Mouse (Mus musculus): ENCODE measurements at regions not wholly inside any gene's neighbourhood (a gene's known extent, or its start where the extent isn't known, plus 50 kb on each side); places are given as distances from the start of the nearest gene placed in this dataset.
A peak's percentile ranks its signal among the peaks of the same experiment; 100 is the strongest.

- no peak for DNase-seq (ENCODE audit: low spot score)
These were observed 170.1 kb downstream of the 1700064H15Rik start for GRCm38 (mm10) chr3:19458386-19458785.

- no peak for DNase-seq (ENCODE audit: low spot score)
These were observed 171.0 kb downstream of the 1700064H15Rik start for GRCm38 (mm10) chr3:19457431-19457830.

- no peak for DNase-seq (ENCODE audit: low spot score)
These were observed 172.5 kb downstream of the 1700064H15Rik start for GRCm38 (mm10) chr3:19455838-19456448.

- peak; percentile 7 for DNase-seq (ENCODE audit: low spot score)
These were observed 177.5 kb downstream of the 1700064H15Rik start for GRCm38 (mm10) chr3:19451022-19451421.

GRCm38 (mm10) chr3:19448931-19449330 lies 179.5 kb downstream of the 1700064H15Rik start:
- DNase-seq (ENCODE audit: low spot score): no peak

- no peak for DNase-seq (ENCODE audit: low spot score)
These were observed 180.3 kb downstream of the 1700064H15Rik start for GRCm38 (mm10) chr3:19448192-19448591.

GRCm38 (mm10) chr3:19447733-19448132 lies 180.7 kb downstream of the 1700064H15Rik start:
- DNase-seq (ENCODE audit: low spot score): no peak

GRCm38 (mm10) chr3:19444914-19445313 lies 183.6 kb downstream of the 1700064H15Rik start:
- DNase-seq (ENCODE audit: low spot score): no peak

- DNase-seq (ENCODE audit: low spot score): no peak
These were observed 186.7 kb downstream of the 1700064H15Rik start for GRCm38 (mm10) chr3:19441827-19442226.

GRCm38 (mm10) chr3:19430159-19430558 lies 198.3 kb downstream of the 1700064H15Rik start:
- DNase-seq (ENCODE audit: low spot score): no peak

- no peak for DNase-seq (ENCODE audit: low spot score)
These were observed 198.9 kb downstream of the 1700064H15Rik start for GRCm38 (mm10) chr3:19429422-19430076.

GRCm38 (mm10) chr3:19429010-19429409 lies 199.5 kb downstream of the 1700064H15Rik start:
- DNase-seq (ENCODE audit: low spot score): no peak

- DNase-seq (ENCODE audit: low spot score): no peak
These were observed 202.3 kb downstream of the 1700064H15Rik start for GRCm38 (mm10) chr3:19426130-19426556.

GRCm38 (mm10) chr3:19425322-19425721 lies 203.2 kb downstream of the 1700064H15Rik start:
- no peak for DNase-seq (ENCODE audit: low spot score)

GRCm38 (mm10) chr3:19424384-19424783 lies 204.1 kb downstream of the 1700064H15Rik start:
- no peak for DNase-seq (ENCODE audit: low spot score)

- DNase-seq (ENCODE audit: low spot score): no peak
These were observed 207.0 kb downstream of the 1700064H15Rik start for GRCm38 (mm10) chr3:19421430-19421944.

- DNase-seq (ENCODE audit: low spot score): no peak
These were observed 207.6 kb downstream of the 1700064H15Rik start for GRCm38 (mm10) chr3:19420912-19421311.

GRCm38 (mm10) chr3:19410938-19411515 lies 217.4 kb downstream of the 1700064H15Rik start:
- DNase-seq (ENCODE audit: low spot score): no peak

- DNase-seq (ENCODE audit: low spot score): no peak
These were observed 220.2 kb downstream of the 1700064H15Rik start for GRCm38 (mm10) chr3:19408283-19408682.

- DNase-seq (ENCODE audit: low spot score): no peak
These were observed 220.8 kb downstream of the 1700064H15Rik start for GRCm38 (mm10) chr3:19407591-19408090.

GRCm38 (mm10) chr3:19406351-19407151 lies 221.9 kb downstream of the 1700064H15Rik start:
- DNase-seq (ENCODE audit: low spot score): no peak

GRCm38 (mm10) chr3:19385675-19386074 lies 242.8 kb downstream of the 1700064H15Rik start:
- no peak for DNase-seq (ENCODE audit: low spot score)

Measured in c-Kit-positive CD71-positive TER-119-positive erythroid progenitor cells, embryonic 14.5 days (primary cell).